Mouse (Mus musculus): ENCODE measurements at regions not wholly inside any gene's neighbourhood (a gene's known extent, or its start where the extent isn't known, plus 50 kb on each side); places are given as distances from the start of the nearest gene placed in this dataset.

- DNase-seq (ENCODE audit: low spot score): no peak
Measured at GRCm38 (mm10) chr4:34105251-34105650, 55.3 kb upstream of the Spaca1 start.

- no peak for DNase-seq (ENCODE audit: low spot score)
Measured at GRCm38 (mm10) chr4:34114323-34114722, 64.3 kb upstream of the Spaca1 start.

GRCm38 (mm10) chr4:34117086-34117485 lies 67.1 kb upstream of the Spaca1 start:
- no peak for DNase-seq (ENCODE audit: low spot score)

- DNase-seq (ENCODE audit: low spot score): peak; percentile 9
Measured at GRCm38 (mm10) chr4:34122959-34123520, 73.0 kb upstream of the Spaca1 start.

GRCm38 (mm10) chr4:34128224-34128623 lies 78.2 kb upstream of the Spaca1 start:
- DNase-seq (ENCODE audit: low spot score): no peak

DNA sequence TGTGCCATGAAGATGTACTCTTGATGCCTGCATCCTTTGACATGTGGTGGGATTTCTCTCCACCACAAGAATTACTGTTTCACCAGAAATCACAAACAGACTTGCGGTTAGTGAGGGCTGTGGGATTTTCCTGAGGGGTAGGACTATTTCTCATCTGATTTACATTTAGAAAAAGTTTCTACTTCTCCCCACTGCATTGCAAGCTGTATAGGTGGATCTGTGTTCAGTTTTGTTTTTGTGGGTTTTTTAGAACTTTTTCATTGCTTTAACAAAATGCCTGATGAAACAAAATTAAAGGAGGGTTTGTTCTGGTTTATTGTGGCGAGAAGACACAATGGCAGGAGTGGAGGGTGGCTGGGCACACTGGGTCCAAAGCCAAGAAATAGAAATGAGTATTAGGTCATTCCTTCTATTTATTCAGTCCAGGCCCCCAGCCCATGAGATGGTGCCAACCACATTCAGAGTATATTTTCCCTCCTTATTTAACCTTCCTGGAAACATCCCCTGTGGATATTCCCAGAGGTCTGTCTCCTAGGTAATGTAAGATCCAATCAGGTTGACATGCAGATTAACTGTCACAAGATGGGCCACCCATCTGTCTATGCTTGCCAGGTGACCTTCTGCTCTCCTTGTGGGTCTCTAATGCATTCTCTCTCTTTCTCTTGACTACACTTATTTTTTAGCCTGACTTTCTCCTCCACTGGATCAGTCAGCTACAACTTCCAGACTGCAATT lies 96.3 kb upstream of the Spaca1 start:
- DNase-seq (ENCODE audit: low spot score): no peak

DNA sequence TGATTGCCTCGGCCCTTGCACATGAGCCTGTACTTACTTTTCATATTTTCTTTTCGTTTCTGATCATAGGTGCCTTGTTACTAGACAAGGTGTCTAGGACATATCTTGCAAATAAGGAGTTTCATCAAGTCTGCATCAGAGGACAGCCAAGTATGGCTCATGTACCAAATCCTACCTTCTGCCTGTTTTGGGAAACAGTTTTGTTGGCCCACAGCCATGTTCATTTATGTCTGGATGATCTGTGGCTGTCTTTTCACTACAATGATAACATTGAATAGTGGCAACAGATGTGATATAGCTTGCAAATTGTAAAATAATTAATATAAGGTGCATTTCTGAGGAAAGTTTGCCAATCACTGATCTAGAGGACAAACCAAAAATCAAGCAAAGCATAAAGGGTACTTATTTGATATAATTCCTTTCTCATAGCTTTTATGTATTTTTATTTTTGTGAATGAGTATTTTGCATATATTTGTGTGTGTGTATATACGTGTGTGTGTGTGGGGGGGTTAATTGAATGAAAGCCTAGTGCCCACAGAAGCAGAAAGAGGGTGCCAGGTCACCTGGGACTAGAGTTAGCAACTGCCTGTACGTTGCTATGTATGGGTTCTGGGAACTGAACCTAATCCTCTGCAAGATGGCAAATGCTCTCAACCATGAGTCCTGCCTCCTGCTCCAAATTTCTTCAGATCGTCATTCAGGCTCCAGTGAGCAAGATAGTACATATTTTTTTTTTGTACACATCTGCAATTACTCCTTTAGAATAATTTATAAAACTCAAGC lies 99.2 kb upstream of the Spaca1 start:
- no peak for DNase-seq (ENCODE audit: low spot score)

GRCm38 (mm10) chr4:34151605-34152347 lies 101.8 kb upstream of the Spaca1 start:
- no peak for DNase-seq (ENCODE audit: low spot score)

- no peak for DNase-seq (ENCODE audit: low spot score)
Measured at GRCm38 (mm10) chr4:34155501-34155900, 105.5 kb upstream of the Spaca1 start.

DNA sequence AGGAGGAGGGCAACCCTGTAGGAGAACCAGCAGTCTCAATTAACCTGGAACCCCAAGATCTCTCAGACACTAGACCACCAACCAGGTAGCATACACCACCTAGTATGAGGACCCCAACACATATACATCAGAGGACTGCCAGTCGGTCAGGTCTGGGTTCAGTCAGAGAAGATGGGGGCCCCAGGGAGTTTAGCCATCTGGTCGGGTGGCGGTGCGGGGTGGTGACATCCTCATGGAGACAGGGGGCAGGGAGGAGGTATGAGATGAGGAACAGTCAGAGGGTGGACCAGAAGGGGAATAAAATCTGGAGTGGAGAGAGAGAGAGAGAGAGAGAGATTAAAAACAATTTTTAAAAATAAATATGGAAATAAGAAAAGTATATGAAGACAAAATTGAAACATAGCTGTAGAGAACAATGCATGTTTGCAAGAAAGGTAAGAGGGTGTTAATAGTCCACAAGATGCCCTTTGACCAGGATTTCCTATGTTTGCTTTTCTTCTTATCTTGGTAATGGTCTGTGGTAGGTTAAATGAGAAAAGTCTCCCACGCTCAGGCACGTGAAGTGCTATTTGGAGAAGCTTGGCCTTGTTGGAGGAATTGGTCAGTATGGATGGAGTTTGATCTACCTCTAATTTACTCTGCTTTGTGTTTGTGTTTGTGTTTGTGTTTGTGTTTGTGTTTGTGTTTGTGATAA lies 108.0 kb upstream of the Spaca1 start:
- DNase-seq (ENCODE audit: low spot score): no peak

DNA sequence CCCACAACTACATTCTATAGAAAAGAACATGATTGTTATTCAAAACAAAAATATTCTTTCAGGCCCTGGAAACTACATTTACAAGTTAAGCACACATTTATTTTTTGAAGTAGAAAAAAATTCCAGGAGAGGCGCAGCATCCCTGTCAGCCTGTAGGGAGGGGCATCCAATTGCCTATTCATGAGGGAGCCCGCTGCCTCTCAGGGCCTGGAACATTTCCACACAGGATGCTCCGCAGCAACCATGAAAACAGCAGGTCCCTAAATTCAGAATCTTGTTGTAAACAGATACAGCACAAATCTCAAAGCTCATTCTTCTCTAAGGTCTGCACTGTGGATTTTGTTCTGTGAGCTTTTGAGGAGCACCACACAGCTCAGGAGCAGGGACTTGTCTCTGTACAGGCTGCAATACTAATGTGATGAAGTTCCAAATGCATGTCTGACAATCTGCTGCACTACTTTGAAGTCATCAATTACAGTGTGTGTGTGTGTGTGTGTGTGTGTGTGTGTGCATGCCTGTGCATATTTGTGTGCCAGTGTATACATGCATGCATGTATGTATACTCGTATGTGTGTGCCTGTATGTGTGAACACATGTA lies 121.4 kb upstream of the Spaca1 start:
- peak; percentile 7 for DNase-seq (ENCODE audit: low spot score)

- no peak for DNase-seq (ENCODE audit: low spot score)
Measured at GRCm38 (mm10) chr4:34172000-34172399, 122.0 kb upstream of the Spaca1 start.

GRCm38 (mm10) chr4:34177421-34177820 lies 127.4 kb upstream of the Spaca1 start:
- no peak for DNase-seq (ENCODE audit: low spot score)

GRCm38 (mm10) chr4:34186522-34186921 lies 136.5 kb upstream of the Spaca1 start:
- DNase-seq (ENCODE audit: low spot score): no peak

GRCm38 (mm10) chr4:34203193-34203848 lies 153.3 kb upstream of the Spaca1 start:
- no peak for DNase-seq (ENCODE audit: low spot score)

DNA sequence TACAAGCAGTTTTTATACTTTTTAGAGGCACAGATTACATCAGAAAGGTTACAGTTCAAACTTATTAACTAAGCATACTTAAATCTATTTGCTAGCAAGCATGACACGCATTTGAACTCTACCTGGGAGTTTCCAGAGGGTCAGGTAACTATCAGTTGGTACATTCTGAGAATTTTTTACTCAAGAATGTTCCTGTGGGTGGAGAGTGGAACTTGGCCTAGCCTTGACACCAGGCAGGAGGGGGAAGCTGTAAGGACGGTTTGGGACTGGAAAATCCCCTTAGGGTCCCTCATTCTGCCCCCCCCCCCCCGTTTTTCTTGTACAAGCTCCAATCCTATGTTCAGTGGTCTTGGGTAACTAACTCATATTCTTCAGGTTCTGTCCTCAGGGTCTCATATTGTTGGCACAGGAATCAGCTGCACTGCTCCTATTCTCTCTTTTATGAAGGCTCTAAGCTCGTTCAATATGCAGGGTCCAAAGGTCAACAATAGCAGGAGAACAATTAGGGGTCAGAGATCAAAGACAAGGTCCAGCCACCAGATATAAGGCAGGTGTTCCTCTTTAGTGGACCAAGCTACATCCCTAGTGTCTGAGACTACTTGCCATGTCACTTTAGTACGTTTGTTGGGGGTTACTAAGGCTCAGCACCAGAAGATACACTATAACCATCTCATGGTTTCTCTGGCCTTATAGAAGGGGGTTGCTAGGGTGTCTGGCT lies 159.3 kb upstream of the Spaca1 start:
- DNase-seq (ENCODE audit: low spot score): no peak

DNA sequence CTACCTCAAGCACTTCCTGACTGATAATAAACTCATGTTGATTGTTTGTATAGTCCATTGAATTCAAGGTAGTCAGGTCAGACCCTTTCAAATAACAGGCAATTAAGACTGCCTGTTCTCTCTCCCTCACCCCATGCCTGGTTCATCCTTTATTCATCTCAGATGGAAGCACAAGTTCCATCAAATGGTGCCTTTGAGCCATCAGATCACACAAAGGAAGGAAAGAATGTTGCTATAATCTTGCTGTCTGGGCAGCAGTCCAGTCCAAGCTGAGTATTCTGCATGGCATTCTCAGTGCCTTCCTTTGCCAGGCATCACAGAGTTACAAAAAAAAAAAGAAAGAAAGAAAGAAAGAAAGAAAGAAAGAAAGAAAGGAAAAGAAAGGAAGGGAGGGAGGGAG lies 163.7 kb upstream of the Spaca1 start:
- DNase-seq (ENCODE audit: low spot score): no peak

GRCm38 (mm10) chr4:34214346-34214745 lies 164.4 kb upstream of the Spaca1 start:
- DNase-seq (ENCODE audit: low spot score): no peak

DNA sequence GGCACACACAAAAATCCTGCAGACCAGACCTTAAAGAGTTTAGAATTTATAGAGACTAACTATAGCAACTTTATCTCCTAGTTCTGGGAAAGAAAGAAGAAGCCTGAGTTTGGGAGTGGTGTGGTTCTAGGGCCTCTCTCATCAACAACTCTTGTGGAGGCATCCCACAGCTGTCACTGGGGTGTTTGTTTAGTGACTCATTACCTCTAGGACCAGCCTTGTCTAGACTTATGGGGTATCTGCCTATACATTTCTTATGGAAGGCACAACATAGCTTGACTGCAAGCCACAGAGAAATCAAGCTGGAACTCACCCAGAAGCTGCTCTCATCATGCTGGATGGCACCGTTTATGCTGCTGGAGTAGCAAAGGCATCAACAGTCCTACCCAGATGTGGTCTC lies 171.9 kb upstream of the Spaca1 start:
- no peak for DNase-seq (ENCODE audit: low spot score)

Measured in left cerebral cortex, adult 11 months (tissue).